Mouse (Mus musculus): ENCODE results near the gene Tmie.

DNA sequence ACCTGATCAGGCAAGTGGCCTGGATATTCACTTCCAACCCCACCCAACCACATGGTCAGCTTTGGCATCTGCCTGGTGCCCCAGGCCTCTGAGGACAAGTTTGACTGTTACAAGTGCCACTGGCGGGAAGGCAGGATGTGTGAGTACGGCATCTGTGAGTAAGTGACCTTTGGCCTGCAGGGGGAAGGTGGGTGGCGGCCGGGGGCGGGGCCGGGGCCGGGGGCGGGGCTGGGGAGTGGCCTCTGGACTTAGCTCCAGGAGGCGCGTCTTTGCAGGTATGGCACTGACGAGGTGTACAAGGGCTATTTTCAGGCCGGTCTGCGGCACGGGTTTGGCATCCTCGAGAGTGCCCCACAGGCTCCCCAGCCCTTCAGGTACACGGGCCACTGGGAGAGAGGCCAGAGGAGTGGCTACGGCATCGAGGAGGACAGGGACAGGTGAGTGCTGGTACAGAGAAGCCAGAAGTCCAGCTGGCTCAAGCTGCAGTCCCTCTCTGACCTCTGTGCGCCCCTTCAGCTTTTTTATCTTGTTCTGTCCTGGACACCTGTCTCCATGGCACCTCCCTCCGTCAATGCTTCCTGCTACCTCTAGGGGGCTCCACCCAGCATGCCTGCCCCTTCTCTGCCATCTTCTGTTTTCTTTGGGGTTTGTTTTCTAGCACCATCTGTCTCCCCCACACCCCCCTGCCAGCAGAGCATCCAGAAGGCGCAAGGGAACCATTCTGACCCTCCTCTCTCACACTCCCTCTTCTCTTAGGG is 10.3 kb upstream of the Tmie start:
- TF ChIP-seq ZC3H11A (IDR thresholded peaks at IDR 0.05; ENCODE audit: borderline replicate concordance, low read depth, low read length) (no peak), CHD2 (IDR thresholded peaks at IDR 0.05; ENCODE audit: low read depth, low read length) (no peak), HCFC1 (IDR thresholded peaks at IDR 0.05; ENCODE audit: borderline replicate concordance, insufficient read depth, low read length) (no peak)
